Mouse (Mus musculus) spleen, adult 18-20 months (tissue): Measurements from ENCODE around the gene Phtf1.

Experiments used
- DNase-seq, 2 experiments: peaks; one replicate each; pipeline ENCODE4 v3.0.0; 2022; ENCODE audit warnings: mixed read lengths in 2 of 2

The Phtf1 gene

GRCm38 (mm10) chr3:103967861-103968691 lies at the start of gene Phtf1:
TSS of gene Phtf1 (plus strand) at chr3:103968110.
- peak; percentile 75 to 82 for DNase-seq

- no peak for DNase-seq
Measured at GRCm38 (mm10) chr3:103920094-103920493, 47.8 kb upstream of the Phtf1 start.

- no peak for DNase-seq
Measured at GRCm38 (mm10) chr3:103925302-103925701, 42.6 kb upstream of the Phtf1 start.

- DNase-seq = peak; percentile 16 to 44
Measured at GRCm38 (mm10) chr3:103927511-103927910, 40.4 kb upstream of the Phtf1 start.

- no peak for DNase-seq
Measured at GRCm38 (mm10) chr3:103944794-103945562, 22.9 kb upstream of the Phtf1 start.

GRCm38 (mm10) chr3:103948666-103949065 lies 19.2 kb upstream of the Phtf1 start:
- DNase-seq = peak in 1 of 2 experiments; percentile 14

GRCm38 (mm10) chr3:103960622-103961021 lies 7.3 kb upstream of the Phtf1 start:
- DNase-seq = no peak

- no peak for DNase-seq
Measured at GRCm38 (mm10) chr3:103967231-103967630, 679 bp upstream of the Phtf1 start.

- no peak for DNase-seq
Measured at GRCm38 (mm10) chr3:103968701-103969100, 791 bp downstream of the Phtf1 start.

- DNase-seq = no peak
Measured at GRCm38 (mm10) chr3:103971157-103971556, 3.2 kb downstream of the Phtf1 start.

- DNase-seq = no peak
Measured at GRCm38 (mm10) chr3:103984556-103984955, 16.6 kb downstream of the Phtf1 start.

GRCm38 (mm10) chr3:103985194-103985593 lies 17.3 kb downstream of the Phtf1 start:
- no peak for DNase-seq

GRCm38 (mm10) chr3:103987831-103988432 lies 20.0 kb downstream of the Phtf1 start:
- no peak for DNase-seq

GRCm38 (mm10) chr3:103989352-103989751 lies 21.4 kb downstream of the Phtf1 start:
- no peak for DNase-seq

GRCm38 (mm10) chr3:103991271-103991670 lies 23.4 kb downstream of the Phtf1 start:
- DNase-seq = no peak

- DNase-seq = no peak
Measured at GRCm38 (mm10) chr3:103998724-103999123, 30.8 kb downstream of the Phtf1 start.

GRCm38 (mm10) chr3:104006896-104007466 lies 39.1 kb downstream of the Phtf1 start:
- DNase-seq = no peak

- no peak for DNase-seq
Measured at GRCm38 (mm10) chr3:104007479-104007878, 39.6 kb downstream of the Phtf1 start.

- DNase-seq = no peak
Measured at GRCm38 (mm10) chr3:104009924-104010662, 42.2 kb downstream of the Phtf1 start.

- DNase-seq = no peak
Measured at GRCm38 (mm10) chr3:104011972-104012371, 44.1 kb downstream of the Phtf1 start.

- DNase-seq = no peak
Measured at GRCm38 (mm10) chr3:104017931-104018330, 50.0 kb downstream of the Phtf1 start.

GRCm38 (mm10) chr3:104019453-104019852 lies 51.5 kb downstream of the Phtf1 start:
- no peak for DNase-seq
